Mouse (Mus musculus) midbrain, embryonic 13.5 days (tissue): ENCODE data around the gene Rps10. TPM values are rescaled to one million over a fixed set of nuclear protein-coding genes. Genes with fewer than 3 reads are reported as not detected.

Experiments used
- ATAC-seq: fragments of 200-750 bp; cut with Nextera tagmentation; 2 replicates; pipeline ENCODE4 v1.8.0; 2017; ENCODE audit warnings: mild to moderate bottlenecking, moderate TSS enrichment, moderate library complexity
- H3K27ac ChIP-seq: fragments of 300-500 bp; sonication (generic); 2 replicates; pipeline ENCODE4 v1.5.1; 2015; ENCODE audit warnings: inconsistent platforms, mild to moderate bottlenecking, moderate library complexity
- H3K27me3 ChIP-seq: fragments of 300-500 bp; sonication (generic); 2 replicates; pipeline ENCODE4 v1.6.1; 2015; ENCODE audit warnings: mild to moderate bottlenecking, inconsistent platforms
- H3K36me3 ChIP-seq: fragments of 300-500 bp; sonication (generic); 2 replicates; pipeline ENCODE4 v1.6.1; 2015; ENCODE audit warnings: mild to moderate bottlenecking, inconsistent platforms
- H3K4me1 ChIP-seq: fragments of 300-500 bp; sonication (generic); replicated peaks from 2 replicates; pipeline ENCODE4 v1.6.1; 2015; ENCODE audit warnings: inconsistent platforms
- H3K4me2 ChIP-seq: fragments of 300-500 bp; sonication (generic); replicated peaks from 2 replicates; pipeline ENCODE4 v1.6.1; 2015; ENCODE audit warnings: moderate library complexity, mild to moderate bottlenecking, inconsistent platforms
- H3K4me3 ChIP-seq: fragments of 300-500 bp; sonication (generic); replicated peaks from 2 replicates; pipeline ENCODE4 v1.5.1; 2015; ENCODE audit warnings: mild to moderate bottlenecking, inconsistent platforms
- H3K9ac ChIP-seq: fragments of 300-500 bp; sonication (generic); replicated peaks from 2 replicates; pipeline ENCODE4 v1.6.1; 2015; ENCODE audit warnings: mild to moderate bottlenecking, inconsistent platforms
- H3K9me3 ChIP-seq: fragments of 300-500 bp; sonication (generic); 2 replicates; pipeline ENCODE4 v1.6.1; 2016; ENCODE audit warnings: mild to moderate bottlenecking, inconsistent platforms
- WGBS: fragments of 180-500 bp; shearing (Covaris S2); methylation state at CpG from one replicate; pipeline ENCODE4 v1.1.7; 2015; 5-methylcytosine and 5-hydroxymethylcytosine counted together
- polyA plus RNA-seq: library from polyadenylated mRNA; unstranded; fragments of >200 nt; fragmentation: Nextera tagmentation; extraction: Ambion mirVana; gene quantifications from 2 replicates; pipeline ENCODE4 v1.2.1, GENCODE M21; 2015

Rps10 gene
- polyA plus RNA-seq, 1 experiment from 2014 or later, result 610 TPM

DNA sequence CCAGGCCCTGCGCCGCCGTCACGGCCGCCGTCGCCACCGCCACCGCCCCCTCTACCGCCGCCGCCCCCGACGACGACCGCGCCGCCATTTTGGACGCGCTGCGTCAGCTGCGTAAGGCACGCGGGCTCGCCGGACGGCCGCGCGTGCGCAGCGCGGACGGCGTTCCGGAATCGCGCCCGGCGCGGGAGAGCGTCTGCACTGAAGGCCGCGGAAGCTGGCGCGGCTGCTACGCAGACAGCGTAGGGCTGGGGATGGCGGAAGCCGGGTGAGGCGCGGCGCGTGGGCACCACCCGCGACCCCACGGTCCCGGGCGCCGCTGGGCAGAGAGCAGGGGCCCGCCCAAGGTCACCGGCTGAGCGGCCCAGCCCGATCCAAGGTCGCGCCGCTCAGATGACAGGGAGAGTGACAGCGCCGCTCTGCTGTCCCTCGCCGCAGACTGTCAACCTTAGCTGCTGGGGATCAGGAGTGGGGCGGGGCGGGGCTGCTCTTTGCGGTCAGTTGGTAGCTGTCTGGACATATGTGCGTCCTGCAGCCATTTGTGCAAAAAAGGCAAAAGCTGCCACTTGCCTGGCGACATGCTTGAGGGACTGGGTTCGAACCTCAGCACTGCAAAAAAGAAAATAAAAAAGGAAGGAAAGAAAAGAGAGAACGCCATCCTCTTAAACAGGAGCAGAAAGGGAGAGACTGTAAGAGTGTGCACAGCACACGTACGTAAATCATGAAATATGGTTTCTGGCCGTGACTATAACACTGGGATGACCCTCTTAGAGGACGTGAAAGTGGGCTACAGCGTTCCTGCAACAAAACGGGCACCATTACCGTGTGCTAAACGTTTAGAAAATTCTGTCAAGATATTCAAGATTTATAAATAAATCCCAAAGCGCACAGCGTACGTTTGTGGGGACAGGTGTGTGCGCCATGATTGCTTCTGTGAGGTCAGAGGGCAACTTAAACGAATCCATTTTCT lies 12.8 kb downstream of the Rps10 start, which contains the start of gene Nudt3:
Gene Nudt3 (minus strand): TSS at position 136 of the 967 bp plus-strand sequence.
- WGBS, result 10% methylated on average over 81 of the region's 91 CpGs
- no peaks in the 10 kb centered on the region for H3K27me3 ChIP-seq
- H3K36me3 ChIP-seq, result 0 out of 2 replicates have a peak, but pooled peaks cover 4% of the 10 kb centered on the region
- H3K4me3 ChIP-seq, result peak within 1 kb of the TSS; percentile 94
- peak within 1 kb of the TSS; percentile 99 for H3K27ac ChIP-seq
- H3K9me3 ChIP-seq, result no peaks in the 10 kb centered on the region
- ATAC-seq, result peak; percentile 88
- peak within 1 kb of the TSS; percentile 99 for H3K9ac ChIP-seq
- H3K4me2 ChIP-seq, result peak within 1 kb of the TSS; percentile 68
- H3K4me1 ChIP-seq, result peaks cover 48% of the 10 kb centered on the region

DNA sequence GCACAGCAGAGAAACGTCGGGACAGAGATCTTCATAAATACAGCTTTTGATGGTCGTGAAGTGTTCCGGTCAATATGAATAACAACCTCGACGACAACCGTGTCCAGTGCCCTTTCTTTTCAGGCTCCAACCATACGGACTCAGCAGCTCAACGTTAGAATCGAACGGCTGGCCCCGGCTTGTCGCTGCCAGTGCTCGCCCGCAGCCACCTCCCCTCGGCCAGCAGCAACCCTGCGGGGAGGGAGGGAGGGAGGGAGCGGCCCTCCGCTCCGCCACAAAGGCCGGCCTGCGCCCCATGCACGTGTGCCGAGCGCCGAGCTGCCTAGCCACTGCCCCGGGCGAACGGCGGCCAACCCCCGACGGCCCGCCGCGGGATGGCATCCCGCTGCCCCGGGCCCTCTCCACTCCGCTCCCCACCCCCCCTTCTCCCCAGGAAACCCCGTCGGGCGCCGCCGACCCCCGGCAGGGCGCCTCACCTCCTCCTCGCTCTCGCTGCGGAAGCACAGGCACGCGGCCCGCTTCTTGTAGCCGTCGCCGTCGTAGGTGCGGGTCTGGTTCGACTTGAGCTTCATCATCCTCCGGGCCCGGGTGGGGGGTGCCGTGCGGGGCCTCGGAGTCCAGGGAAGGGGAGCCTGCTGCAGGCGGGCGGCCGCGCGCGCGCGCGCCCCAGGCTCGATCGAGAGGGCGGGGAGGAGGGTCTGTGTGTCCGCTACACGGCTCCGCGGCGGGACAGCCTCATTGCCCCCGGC lies 13.7 kb downstream of the Rps10 start:
- Histone ChIP-seq H3K27ac (peak overlapping the region; percentile 99), H3K9me3 (no peaks in the 10 kb centered on the region), H3K9ac (peak overlapping the region; percentile 99), H3K4me3 (peak overlapping the region; percentile 94), H3K27me3 (no peaks in the 10 kb centered on the region), H3K4me1 (peaks cover 51% of the 10 kb centered on the region), H3K4me2 (peak overlapping the region; percentile 68), H3K36me3 (peaks cover 8% of the 10 kb centered on the region)
- under 1% methylated on average over 65 of the region's 80 CpGs for WGBS
- ATAC-seq, result peak; percentile 35

DNA sequence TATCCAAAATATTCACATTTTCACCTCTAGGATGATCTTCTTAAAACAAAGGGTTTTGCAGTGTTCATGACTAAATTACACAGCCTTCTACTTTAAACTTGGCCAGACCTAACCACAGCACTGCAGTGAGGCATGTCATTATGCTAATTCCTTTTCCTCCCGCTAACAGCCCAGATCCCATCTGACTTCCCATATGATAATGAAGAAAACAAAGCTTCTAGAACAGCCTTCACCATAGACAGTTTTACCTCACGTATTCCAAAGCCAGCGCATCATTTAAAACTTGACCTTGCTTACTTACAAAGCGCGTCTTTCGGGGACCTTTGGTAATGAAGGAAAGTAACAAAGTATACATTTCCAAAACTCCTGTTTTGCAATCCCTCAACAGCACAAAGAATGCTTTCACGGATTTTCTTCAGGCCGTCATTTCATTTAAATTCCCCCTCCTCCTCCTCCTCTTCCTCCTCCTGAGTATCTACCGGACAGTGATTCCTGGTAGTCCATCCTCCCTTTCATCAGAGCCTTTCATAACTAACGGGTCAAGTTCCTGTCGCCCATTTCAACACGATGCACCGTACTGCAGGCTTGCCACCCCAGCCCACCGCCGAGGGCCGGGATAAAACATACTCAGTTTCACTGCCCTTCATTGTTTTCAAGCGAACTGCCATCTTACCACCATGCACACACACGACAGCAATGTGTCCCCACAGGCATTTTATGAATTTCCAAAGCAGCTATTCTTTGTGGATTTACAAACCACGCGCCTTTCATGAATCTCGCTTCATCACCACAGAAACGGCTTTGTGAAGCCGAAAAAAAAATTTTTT lies 14.6 kb downstream of the Rps10 start:
- WGBS, result 2% methylated on average over 23 of the region's 23 CpGs
- Histone ChIP-seq H3K27me3 (no peaks in the 10 kb centered on the region), H3K36me3 (peaks cover 16% of the 10 kb centered on the region), H3K9ac (peak overlapping the region; percentile 99), H3K9me3 (0 out of 2 replicates have a peak, but pooled peaks cover 3% of the 10 kb centered on the region), H3K4me2 (peak overlapping the region; percentile 68), H3K4me1 (peaks cover 50% of the 10 kb centered on the region), H3K4me3 (peak overlapping the region; percentile 94), H3K27ac (peak overlapping the region; percentile 99)
- ATAC-seq, result peak; percentile 41

DNA sequence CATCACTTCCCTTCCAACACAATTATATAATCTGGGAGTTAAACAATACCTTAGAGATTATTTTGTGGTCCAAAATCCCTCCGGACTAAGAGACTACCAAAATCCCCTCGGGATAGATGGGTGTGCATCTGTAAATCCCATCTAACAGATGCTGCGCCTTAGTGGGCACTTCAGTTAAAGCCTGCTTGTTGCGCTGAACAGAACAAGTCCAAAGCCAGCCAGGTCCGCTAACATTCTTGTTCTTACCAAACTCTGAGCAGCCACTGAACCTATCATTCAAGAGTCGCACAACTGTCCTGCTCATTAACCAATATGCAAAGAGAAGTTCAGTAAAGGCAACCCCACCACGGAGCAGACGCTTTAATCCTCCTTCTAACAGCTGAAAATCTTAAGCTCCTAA lies 15.3 kb downstream of the Rps10 start:
- peak overlapping the region; percentile 94 for H3K4me3 ChIP-seq
- ATAC-seq, result no peak
- H3K9ac ChIP-seq, result peak overlapping the region; percentile 99
- peak overlapping the region; percentile 99 for H3K27ac ChIP-seq
- H3K9me3 ChIP-seq, result 0 out of 2 replicates have a peak, but pooled peaks cover 3% of the 10 kb centered on the region
- H3K4me1 ChIP-seq, result peaks cover 44% of the 10 kb centered on the region
- 25% methylated on average over 8 of the region's 8 CpGs for WGBS
- H3K4me2 ChIP-seq, result peak overlapping the region; percentile 68
- no peaks in the 10 kb centered on the region for H3K27me3 ChIP-seq
- H3K36me3 ChIP-seq, result peaks cover 21% of the 10 kb centered on the region

DNA sequence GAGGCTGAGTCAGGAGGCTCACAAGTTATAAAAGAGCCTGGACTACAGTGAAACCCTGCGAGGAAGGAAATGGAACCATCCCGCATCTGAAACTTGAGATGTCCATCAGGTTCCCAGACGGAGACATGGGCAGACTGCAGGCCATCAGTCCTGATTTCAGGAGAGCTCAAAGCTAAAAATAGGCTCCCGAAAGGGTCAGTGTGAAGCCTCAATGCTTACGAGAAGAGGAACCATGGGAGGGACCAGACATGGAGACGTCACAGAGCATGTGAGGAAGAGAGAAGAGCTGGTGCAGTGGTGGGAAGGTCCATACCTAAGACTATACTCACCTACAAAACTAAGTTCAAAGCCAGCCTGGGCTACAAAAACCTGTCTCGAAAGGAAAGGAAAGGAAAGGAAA lies 21.1 kb downstream of the Rps10 start:
- no peak overlapping the region for H3K27ac ChIP-seq
- H3K27me3 ChIP-seq, result no peaks in the 10 kb centered on the region
- H3K9me3 ChIP-seq, result 0 out of 2 replicates have a peak, but pooled peaks cover 3% of the 10 kb centered on the region
- H3K9ac ChIP-seq, result no peak overlapping the region
- WGBS, result 85% methylated on average over 7 of the region's 7 CpGs
- H3K36me3 ChIP-seq, result peaks cover 27% of the 10 kb centered on the region
- no peak overlapping the region for H3K4me3 ChIP-seq
- H3K4me1 ChIP-seq, result peaks cover 64% of the 10 kb centered on the region
- H3K4me2 ChIP-seq, result no peak overlapping the region
- no peak for ATAC-seq

DNA sequence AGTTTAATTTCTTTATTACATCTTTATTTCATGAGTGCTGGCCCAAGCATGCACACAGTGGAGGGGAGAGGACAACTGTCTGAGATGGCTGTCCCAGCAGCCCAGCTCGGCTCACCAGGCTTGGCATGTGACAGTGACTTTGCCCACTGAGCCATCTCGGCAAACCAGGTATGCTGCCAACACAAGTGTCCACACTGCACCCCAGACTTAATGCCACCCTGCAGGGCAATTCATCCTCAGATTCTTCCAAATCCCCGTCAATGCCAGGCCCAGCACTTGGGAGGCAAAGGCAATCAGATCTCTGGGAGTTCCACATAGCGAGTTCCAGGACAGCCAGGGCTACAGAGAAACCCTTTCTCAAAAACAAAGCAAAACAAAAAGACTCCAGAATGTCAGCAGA lies 23.5 kb downstream of the Rps10 start:
- no peaks in the 10 kb centered on the region for H3K27me3 ChIP-seq
- H3K9me3 ChIP-seq, result 0 out of 2 replicates have a peak, but pooled peaks cover 3% of the 10 kb centered on the region
- peaks cover 46% of the 10 kb centered on the region for H3K4me1 ChIP-seq
- peaks cover 25% of the 10 kb centered on the region for H3K36me3 ChIP-seq
- no peak overlapping the region for H3K4me3 ChIP-seq
- 76% methylated on average over 4 of the region's 4 CpGs for WGBS
- H3K9ac ChIP-seq, result 0 out of 2 replicates have a peak overlapping the region, but pooled peaks have one; percentile 8
- no peak overlapping the region for H3K27ac ChIP-seq
- no peak overlapping the region for H3K4me2 ChIP-seq
- ATAC-seq, result no peak

DNA sequence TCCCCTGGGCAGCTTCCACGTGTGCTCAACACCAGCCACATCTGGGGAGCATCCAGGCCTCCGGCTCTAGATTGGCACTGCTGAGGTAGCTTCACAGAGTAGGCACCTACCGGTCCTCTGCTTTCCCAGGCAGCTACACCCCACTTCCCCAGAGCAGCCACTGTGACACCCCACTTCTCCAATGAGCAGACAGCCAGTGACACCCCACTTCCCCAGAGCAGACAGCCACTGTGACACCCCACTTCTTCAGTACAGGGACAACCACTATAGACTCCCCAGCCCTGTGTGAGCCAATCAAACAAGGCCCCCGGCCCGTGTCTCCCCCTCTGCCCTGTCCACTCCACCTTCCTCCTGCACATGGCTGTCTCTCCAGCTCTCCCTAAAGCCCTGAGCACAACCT lies 24.5 kb downstream of the Rps10 start:
- H3K4me3 ChIP-seq, result no peak overlapping the region
- ATAC-seq, result no peak
- H3K9me3 ChIP-seq, result no peaks in the 10 kb centered on the region
- H3K36me3 ChIP-seq, result peaks cover 17% of the 10 kb centered on the region
- 80% methylated on average over 5 of the region's 5 CpGs for WGBS
- H3K9ac ChIP-seq, result no peak overlapping the region
- no peak overlapping the region for H3K4me2 ChIP-seq
- H3K27me3 ChIP-seq, result no peaks in the 10 kb centered on the region
- no peak overlapping the region for H3K27ac ChIP-seq
- peaks cover 46% of the 10 kb centered on the region for H3K4me1 ChIP-seq

DNA sequence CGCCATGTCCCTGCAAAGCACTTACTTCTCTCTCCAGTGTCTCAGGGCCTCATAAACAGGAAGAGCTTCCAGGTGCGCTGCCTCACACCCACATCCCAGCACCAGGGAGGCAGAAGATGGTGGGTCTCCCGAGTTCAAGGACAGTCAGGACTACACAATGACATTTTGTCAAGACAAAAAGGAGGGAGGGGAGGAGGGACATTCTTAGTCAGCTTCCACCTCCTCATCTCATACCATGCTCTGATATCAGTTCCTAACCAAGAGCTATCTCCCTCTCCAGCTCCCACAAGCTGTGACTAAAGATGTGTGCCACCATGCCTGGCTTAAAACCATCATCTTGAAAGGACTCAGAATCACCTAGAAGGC lies 25.0 kb downstream of the Rps10 start:
- Histone ChIP-seq H3K9ac (no peak overlapping the region), H3K27me3 (no peaks in the 10 kb centered on the region), H3K27ac (no peak overlapping the region; the same call in 1 of the 2 replicates), H3K36me3 (peaks cover 12% of the 10 kb centered on the region; the same call in 1 of the 2 replicates), H3K4me2 (no peak overlapping the region), H3K9me3 (no peaks in the 10 kb centered on the region), H3K4me3 (no peak overlapping the region), H3K4me1 (peaks cover 50% of the 10 kb centered on the region)
- ATAC-seq, result no peak
- 76% methylated on average over 3 of the region's 3 CpGs for WGBS

DNA sequence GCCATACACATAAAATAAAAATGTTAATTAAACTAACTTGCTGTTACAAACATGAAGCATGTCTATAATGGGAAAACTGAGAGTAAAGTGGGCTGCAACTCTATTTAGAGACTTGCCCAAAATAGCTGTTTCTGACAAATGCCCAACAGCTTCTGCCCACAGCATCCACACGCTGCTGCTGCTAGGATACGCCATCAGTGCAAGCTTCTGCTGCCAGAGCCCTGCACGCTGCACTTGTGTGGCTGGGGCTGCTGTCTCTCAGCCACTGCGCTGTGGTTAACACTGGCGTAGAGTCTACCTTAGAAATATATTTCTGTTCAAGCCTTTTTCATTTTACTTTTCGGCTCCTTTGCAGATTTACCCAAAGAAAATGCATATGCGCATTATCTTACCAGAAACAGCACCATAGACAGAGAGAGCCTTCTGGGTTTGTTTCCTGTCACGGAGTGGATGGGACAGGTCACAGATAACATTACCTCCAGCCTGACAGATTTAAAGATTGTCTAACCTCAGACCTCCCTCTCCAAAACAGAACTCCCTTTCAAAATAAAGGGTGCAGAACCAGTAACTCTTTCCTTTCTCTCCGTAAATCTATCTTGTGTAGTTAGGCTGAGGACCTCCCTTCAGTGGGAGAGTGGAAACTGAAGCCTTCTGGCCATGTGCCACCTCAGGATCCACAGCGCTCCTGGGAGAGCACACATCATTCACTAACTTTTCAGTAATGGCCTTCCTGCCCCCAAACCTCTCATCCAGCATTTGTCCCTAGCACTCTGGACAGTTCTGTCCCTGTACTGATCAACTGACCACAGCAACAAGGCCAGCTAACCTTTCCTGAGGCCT lies 25.6 kb downstream of the Rps10 start:
- no peak for ATAC-seq
- Histone ChIP-seq H3K9ac (no peak overlapping the region), H3K4me2 (no peak overlapping the region), H3K27ac (no peak overlapping the region; the same call in 1 of the 2 replicates), H3K9me3 (no peaks in the 10 kb centered on the region), H3K27me3 (no peaks in the 10 kb centered on the region), H3K4me1 (peaks cover 57% of the 10 kb centered on the region), H3K4me3 (no peak overlapping the region), H3K36me3 (0 out of 2 replicates have a peak, but pooled peaks cover 10% of the 10 kb centered on the region)
- 82% methylated on average over 10 of the region's 10 CpGs for WGBS

DNA sequence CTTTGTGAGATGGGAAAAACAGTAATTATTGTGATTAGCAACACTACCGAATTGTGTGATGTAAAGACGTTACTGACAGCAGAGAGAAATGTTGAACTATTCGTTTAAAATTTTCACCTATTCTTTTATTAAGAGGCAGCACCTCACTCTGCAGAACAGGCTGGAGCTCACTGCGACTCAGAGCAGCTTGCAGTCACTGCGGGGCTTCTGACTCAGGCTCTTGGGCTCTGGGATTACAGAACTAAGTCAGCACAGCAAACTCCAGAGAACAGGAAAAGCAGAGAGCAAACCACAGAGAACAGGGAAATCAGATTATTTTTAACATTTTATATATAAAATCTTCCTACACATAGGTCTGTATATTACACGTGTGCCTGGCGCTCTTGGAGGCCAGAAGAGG lies 26.9 kb downstream of the Rps10 start:
- no peak overlapping the region for H3K9ac ChIP-seq
- H3K9me3 ChIP-seq, result no peaks in the 10 kb centered on the region
- WGBS, result 91% methylated on average over 7 of the region's 7 CpGs
- no peaks in the 10 kb centered on the region for H3K27me3 ChIP-seq
- ATAC-seq, result no peak
- H3K4me1 ChIP-seq, result peaks cover 59% of the 10 kb centered on the region
- 0 out of 2 replicates have a peak, but pooled peaks cover 10% of the 10 kb centered on the region for H3K36me3 ChIP-seq
- H3K4me2 ChIP-seq, result no peak overlapping the region
- no peak overlapping the region for H3K4me3 ChIP-seq
- no peak overlapping the region for H3K27ac ChIP-seq
